Mouse (Mus musculus): Measurements from ENCODE around the gene Clec2e.

GRCm38 (mm10) chr6:129048857-129049473 is 51.7 kb downstream of the Clec2e start:
- TF ChIP-seq CTCF (IDR thresholded peaks at IDR 0.05; ENCODE audit: low read depth) (peak; percentile 25; the same call in 1 of the 2 replicates), EP300 (IDR thresholded peaks at IDR 0.05; ENCODE audit: low read depth) (no peak)
